Mouse (Mus musculus): ENCODE data around the gene Prkcg.
"Not testable (repeated sequence)": the region's sequence is repeated elsewhere in the genome, so short reads cannot be mapped to it uniquely, and the experiment has no call there.

Gene Prkcg

GRCm38 (mm10) chr7:3288976-3289970, at the start of gene Prkcg, which contains the start of gene Myadm:
TSS of gene Prkcg (plus strand) at chr7:3289179.
TSS of gene Myadm (plus strand) at chr7:3289080.
- DNase-seq (ENCODE audit: inconsistent ontology term), result peak; percentile 77

DNA sequence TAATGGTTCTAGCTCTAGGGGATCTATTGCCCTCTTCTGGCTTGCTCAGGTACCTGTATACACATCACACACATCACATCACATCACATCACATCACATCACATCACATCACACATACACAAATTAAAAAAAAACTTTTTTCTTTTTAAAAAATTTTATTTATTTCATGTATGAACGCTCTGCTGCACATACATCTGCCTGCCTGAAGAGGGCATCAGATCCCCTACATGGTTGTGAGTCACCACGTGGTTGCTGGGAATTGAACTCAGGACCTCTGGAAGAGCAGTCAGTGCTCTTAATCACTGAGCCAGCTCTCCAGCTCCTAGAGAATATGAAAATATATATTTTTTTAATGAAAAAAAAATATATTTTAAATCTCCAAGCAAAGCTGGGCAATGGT, 49.8 kb upstream of the Prkcg start:
- DNase-seq (ENCODE audit: inconsistent ontology term), result no peak

DNA sequence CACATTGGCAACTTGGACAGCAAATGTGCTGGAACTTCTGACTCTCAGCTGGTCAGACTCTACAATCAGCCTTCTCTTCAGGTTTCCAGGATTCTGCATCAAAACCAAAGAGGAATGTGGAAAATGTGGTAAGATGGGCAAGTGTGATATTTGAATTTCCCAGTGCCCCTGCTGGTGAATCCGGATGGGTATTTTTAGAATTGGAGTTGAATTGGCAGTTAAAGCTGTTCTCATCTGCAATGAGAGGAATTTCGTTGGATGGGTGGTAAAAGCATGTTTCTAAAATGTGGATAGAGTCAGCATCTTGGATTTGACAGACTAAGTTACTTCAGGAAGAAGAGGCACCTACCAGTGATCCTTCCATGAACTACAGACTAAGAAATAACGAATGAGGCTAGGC, 28.3 kb upstream of the Prkcg start:
- DNase-seq (ENCODE audit: inconsistent ontology term), result peak; percentile 31

GRCm38 (mm10) chr7:3261446-3261845, 27.5 kb upstream of the Prkcg start:
- no peak for DNase-seq (ENCODE audit: inconsistent ontology term)

- DNase-seq (ENCODE audit: inconsistent ontology term), result no peak
Measured at GRCm38 (mm10) chr7:3262789-3263188, 26.2 kb upstream of the Prkcg start.

DNA sequence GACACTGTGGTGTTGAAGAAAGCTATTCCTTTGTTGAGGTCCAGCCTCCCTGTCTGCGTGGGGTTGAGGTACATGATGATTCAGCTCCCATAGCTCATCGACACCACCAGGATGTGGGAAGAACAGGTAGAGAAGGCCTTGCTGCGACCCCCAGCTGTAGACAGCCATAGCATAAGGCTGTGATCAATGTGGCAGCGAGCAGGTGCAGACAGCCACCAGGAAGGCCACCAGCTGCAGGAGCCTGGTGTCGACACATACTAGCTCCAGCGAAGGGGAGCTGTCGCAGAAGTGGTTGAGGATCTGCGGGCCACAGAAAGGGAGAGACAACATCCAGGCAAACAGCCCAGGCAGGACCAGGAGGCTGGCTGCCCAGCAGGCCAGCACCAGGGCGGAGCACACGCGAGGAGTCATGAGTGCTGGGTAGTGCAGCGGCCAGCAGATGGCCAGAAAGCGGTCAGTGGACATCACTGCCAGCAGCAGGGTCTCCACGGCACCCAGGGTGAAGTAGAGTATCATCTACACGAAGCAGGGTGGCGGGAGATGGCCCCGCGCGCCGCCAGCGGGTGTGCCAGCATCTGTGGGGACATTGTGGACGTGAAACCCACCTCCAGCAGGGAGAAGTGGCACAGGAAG, 24.5 kb upstream of the Prkcg start:
- DNase-seq (ENCODE audit: inconsistent ontology term), result no peak

GRCm38 (mm10) chr7:3265311-3265710, 23.7 kb upstream of the Prkcg start:
- no peak for DNase-seq (ENCODE audit: inconsistent ontology term)

GRCm38 (mm10) chr7:3267261-3267660, 21.7 kb upstream of the Prkcg start:
- DNase-seq (ENCODE audit: inconsistent ontology term), result no peak

DNA sequence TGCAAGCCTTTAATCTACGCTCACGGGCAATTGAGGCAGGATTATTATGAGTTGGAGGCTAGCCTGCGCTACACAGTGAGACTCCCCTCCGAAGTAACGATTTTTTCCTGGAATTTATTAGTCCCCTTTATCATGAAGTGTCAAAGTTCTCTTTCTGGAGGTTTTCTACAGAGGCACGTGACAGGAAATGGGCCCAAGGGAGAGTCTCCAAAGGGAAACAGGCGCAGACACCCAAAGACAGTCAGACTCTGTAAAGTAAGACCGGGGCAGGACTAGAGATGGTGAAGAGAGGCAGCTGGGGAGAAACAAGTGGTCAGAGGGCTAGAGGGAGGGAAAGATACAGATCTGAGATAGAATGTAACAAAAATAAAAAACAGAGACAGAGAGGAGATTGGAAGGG, 21.1 kb upstream of the Prkcg start:
- no peak for DNase-seq (ENCODE audit: inconsistent ontology term)

GRCm38 (mm10) chr7:3268291-3268690, 20.7 kb upstream of the Prkcg start:
- DNase-seq (ENCODE audit: inconsistent ontology term), result no peak

- no peak for DNase-seq (ENCODE audit: inconsistent ontology term)
Measured at GRCm38 (mm10) chr7:3272206-3272605, 16.8 kb upstream of the Prkcg start.

DNA sequence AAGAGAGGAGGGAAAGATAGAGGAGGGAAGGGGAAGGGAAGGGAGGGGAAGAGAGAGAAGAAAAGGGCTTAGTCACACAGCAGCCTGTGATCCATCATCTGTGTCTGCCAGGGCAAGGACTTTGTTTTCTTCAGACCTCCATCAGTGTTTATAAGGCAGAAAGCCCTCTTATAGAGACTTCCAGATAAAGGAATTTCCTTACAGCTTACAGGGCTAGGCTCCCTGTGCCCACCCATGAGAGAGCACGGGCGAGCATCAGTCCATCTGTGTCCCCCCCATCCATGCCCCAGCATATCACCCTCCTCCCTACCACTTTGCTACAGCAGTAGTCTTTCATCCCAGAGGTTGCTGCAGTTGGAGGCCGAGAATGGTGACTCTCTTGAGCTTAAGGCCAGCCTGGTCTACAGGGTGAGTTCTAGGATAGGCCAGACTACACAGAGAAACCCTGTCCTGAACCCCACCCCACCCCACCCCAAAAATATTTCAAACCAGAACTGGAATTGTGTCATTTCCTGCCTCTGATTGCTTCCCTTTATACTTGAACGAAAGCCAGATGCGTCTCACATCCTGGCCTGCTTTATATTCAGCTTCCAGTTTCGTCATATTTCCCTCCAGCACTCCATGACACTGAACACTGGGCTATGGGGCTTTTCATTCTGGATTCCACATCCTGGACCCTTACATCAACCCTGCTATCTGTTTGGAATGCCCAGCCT, 13.4 kb upstream of the Prkcg start:
- no peak for DNase-seq (ENCODE audit: inconsistent ontology term)

GRCm38 (mm10) chr7:3276781-3277180, 12.2 kb upstream of the Prkcg start:
- DNase-seq (ENCODE audit: inconsistent ontology term), result not testable (repeated sequence)

GRCm38 (mm10) chr7:3280080-3280653, 8.8 kb upstream of the Prkcg start:
- DNase-seq (ENCODE audit: inconsistent ontology term), result no peak

DNA sequence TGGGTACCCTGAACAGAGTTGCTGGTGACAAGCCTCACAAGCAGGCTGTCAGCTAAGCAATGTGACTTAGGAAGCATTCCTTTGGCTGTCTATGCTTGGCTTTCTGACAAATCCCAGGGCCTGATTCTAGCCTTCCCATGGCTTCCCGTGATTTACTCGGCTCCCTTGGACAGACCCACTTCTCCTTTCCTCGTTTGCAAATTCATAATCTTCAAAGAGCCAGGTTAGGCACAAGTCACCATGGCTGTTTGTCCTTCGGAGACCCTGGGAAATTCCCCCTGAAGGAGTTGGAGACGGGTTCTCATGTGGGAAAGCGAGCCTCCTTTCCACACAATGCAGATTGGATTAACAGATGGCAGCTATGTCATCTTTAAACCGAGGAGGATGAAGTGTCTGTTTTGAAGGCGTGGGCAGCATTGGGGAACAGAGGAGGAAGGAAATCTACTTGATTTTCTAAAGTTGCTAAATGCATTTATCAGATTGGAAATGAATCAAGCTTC, 8.3 kb upstream of the Prkcg start:
- no peak for DNase-seq (ENCODE audit: inconsistent ontology term)

DNA sequence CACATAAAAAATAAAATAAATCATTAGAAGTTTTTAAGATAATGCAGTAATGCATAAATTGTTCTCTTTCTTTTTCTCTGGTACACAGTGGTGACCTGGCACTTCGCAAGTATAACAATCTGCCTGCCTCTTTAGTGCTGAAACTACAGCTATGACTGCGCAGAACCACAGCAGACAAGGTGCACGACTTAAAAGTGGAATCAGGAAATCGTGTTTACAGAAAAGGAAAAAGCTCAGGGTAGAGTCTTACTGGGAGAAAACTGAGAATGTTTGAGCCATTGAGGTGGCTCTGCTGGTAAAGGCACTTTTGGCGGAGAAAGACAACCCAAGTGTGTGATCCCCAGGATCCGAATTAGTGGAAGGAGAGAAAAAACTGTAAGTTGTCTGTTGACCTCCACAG, 7.2 kb upstream of the Prkcg start:
- no peak for DNase-seq (ENCODE audit: inconsistent ontology term)

DNA sequence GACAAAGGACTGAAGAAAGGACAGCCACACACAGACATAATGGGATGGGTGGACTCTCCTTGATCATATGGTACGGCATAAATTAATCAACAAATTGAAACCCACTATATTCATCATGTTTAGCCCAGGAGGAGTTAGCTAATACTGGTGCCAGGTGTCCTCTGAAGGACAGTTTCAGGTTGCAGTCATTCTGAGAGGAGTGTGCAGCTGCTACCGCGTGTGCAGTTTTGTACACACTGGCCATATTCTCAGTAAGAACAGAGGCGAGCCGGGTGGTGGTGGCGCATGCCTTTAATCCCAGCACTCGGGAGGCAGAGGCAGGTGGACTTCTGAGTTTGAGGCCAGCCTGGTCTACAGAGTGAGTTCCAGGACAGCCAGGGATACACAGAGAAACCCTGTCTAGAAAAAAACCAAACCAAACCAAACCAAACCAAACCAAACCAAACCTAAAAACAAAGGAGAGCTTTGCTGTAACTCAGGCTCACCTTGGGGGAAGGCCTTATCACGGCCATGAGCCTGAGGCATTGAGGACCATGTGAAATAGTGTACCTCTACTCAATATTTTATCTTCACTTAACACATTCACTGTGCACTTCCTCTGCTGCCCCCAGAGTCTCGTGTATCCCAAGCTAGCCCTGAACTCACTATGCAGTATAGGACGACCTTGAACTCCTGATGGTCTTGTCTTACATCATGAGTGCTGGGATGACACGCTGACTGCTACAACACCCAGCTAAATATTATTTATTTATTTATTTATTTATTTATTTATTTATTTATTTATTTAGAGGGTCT, 5.7 kb upstream of the Prkcg start:
- DNase-seq (ENCODE audit: inconsistent ontology term), result no peak

- no peak for DNase-seq (ENCODE audit: inconsistent ontology term)
Measured at GRCm38 (mm10) chr7:3284604-3285003, 4.4 kb upstream of the Prkcg start.

GRCm38 (mm10) chr7:3286036-3286435, 2.9 kb upstream of the Prkcg start:
- no peak for DNase-seq (ENCODE audit: inconsistent ontology term)

DNA sequence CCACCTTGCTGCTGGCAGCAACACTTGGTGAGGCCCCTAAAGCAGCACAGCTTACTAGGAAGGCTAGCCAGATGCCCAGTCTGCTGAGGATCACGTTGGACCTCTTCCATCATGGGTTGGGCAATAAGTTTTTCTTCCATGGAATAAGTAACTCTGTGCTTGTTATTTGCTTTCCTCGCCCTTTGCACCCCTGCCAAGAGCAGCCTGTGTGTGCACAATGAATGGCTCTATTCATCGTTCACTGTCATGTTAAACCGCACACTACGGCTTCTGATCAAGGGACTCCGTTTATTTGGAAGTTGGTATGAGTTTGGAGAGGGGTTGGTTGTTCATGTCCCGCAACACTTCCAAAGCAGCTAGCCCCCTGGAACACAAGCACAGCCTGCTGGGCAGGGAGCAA, 1.8 kb upstream of the Prkcg start:
- peak; percentile 80 for DNase-seq (ENCODE audit: inconsistent ontology term)

Measured in Muller cell, postnatal 12 days (primary cell).